Mouse (Mus musculus): ENCODE results near the gene Zfp462.

Zfp462 gene

DNA sequence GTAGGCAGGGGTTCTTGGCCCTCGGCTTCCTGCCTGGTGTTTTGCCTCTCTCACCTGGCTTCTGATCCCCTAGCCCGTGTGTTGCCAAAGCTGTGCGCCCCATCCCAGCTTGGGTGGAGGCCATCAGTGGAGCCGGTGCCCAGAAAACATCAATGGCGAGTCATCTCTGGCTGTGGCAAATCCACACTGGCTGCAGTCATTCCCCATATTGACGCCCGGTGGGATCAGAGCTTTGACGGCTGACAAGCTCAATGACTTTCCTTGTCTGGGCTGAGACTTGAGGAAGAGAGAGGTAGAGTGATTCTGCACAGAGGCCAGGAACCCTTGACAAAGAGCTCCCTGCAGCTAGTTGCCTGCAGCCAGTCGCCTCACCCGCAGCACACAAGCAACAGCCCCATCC is 107.8 kb downstream of the Zfp462 start:
- no peaks in the 10 kb centered on the region for H3K27me3 ChIP-seq (ENCODE audit: insufficient read depth, low read length)
- no peaks in the 10 kb centered on the region for H3K9me3 ChIP-seq (ENCODE audit: low read length)
- no peak for TF ChIP-seq POU5F1 (IDR thresholded peaks at IDR 0.05; ENCODE audit: borderline replicate concordance, low read length)
- H3K4me3 ChIP-seq (replicated peaks; ENCODE audit: low read length), result no peak overlapping the region
- H3K36me3 ChIP-seq (ENCODE audit: insufficient read depth, low read length), result peaks cover 69% of the 10 kb centered on the region
- H3K4me1 ChIP-seq (replicated peaks; ENCODE audit: low read depth, low read length), result peaks cover 48% of the 10 kb centered on the region

DNA sequence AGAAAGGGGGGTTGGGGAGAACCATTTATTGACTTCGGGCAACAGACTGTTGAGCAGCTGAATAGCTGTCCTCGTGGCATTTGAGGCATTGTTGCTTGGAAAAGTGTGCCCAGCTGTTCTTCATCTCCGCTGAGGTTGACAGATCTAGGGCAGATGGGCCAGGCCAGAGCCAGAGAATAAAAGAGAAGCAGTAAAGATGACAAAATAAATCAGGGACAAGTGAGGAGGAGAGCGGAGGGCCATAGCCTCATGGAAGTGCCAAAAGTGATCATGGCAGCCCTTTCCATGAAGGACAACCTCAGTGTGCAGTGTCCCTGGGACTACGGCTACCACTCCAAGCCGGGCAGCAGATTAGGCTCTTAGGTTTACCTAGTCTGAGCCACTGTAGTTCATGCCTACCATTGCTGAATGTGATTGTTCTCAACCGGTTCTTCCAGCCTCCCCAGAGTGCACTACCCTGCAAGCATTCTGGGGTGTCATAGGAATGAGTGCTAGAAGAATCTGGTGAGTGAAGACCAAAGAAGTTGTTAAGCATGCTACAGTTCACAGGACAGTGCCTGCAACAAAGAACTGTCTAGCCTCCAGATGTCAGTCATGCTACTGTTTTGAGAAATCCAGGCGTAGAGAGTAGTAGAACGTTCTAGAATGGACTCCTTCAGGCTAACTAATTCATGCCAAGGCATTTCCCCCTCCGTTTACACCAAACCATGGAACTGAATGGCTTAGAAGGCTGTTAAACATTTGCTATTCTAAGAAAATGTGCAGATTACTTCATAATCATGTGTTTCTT is 113.0 kb downstream of the Zfp462 start:
- TF ChIP-seq NANOG (IDR thresholded peaks at IDR 0.05; ENCODE audit: borderline replicate concordance, low read length) (no peak), POU5F1 (IDR thresholded peaks at IDR 0.05; ENCODE audit: borderline replicate concordance, low read length) (no peak), CTCF (conservative IDR thresholded peaks at IDR 0.05; ENCODE audit: low read length) (no peak)
- Histone ChIP-seq H3K9me3 (ENCODE audit: low read length) (no peaks in the 10 kb centered on the region), H3K36me3 (ENCODE audit: insufficient read depth, low read length) (peaks cover 92% of the 10 kb centered on the region), H3K4me3 (replicated peaks; ENCODE audit: low read length) (no peak overlapping the region), H3K4me1 (replicated peaks; ENCODE audit: low read depth, low read length) (peaks cover 5% of the 10 kb centered on the region), H3K27me3 (ENCODE audit: insufficient read depth, low read length) (no peaks in the 10 kb centered on the region)

DNA sequence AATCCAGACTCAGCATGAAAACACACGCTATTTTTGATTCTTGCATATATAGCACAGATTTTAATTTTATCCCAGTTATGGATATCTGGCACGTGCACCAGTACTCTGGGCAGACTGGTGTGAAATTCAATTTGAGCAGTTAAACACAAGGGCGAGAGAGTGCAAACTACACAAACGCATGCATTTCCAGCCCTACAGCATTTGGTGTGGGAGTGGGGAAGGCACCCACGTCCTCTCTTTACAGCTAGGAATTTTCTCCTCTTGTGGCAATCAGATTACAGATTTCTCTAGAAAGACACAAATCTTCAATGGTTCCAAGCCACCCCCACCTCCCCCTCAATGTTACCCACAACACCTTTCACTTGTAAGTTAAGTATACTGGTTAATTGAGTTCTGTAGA is 114.1 kb downstream of the Zfp462 start:
- no peak overlapping the region for H3K4me3 ChIP-seq (replicated peaks; ENCODE audit: low read length)
- H3K4me1 ChIP-seq (replicated peaks; ENCODE audit: low read depth, low read length), result peaks cover 11% of the 10 kb centered on the region
- no peak for TF ChIP-seq POU5F1 (IDR thresholded peaks at IDR 0.05; ENCODE audit: borderline replicate concordance, low read length)
- no peak for TF ChIP-seq CTCF (conservative IDR thresholded peaks at IDR 0.05; ENCODE audit: low read length)
- no peak for TF ChIP-seq NANOG (IDR thresholded peaks at IDR 0.05; ENCODE audit: borderline replicate concordance, low read length)
- peaks cover 89% of the 10 kb centered on the region for H3K36me3 ChIP-seq (ENCODE audit: insufficient read depth, low read length)
- H3K27me3 ChIP-seq (ENCODE audit: insufficient read depth, low read length), result no peaks in the 10 kb centered on the region
- no peaks in the 10 kb centered on the region for H3K9me3 ChIP-seq (ENCODE audit: low read length)

DNA sequence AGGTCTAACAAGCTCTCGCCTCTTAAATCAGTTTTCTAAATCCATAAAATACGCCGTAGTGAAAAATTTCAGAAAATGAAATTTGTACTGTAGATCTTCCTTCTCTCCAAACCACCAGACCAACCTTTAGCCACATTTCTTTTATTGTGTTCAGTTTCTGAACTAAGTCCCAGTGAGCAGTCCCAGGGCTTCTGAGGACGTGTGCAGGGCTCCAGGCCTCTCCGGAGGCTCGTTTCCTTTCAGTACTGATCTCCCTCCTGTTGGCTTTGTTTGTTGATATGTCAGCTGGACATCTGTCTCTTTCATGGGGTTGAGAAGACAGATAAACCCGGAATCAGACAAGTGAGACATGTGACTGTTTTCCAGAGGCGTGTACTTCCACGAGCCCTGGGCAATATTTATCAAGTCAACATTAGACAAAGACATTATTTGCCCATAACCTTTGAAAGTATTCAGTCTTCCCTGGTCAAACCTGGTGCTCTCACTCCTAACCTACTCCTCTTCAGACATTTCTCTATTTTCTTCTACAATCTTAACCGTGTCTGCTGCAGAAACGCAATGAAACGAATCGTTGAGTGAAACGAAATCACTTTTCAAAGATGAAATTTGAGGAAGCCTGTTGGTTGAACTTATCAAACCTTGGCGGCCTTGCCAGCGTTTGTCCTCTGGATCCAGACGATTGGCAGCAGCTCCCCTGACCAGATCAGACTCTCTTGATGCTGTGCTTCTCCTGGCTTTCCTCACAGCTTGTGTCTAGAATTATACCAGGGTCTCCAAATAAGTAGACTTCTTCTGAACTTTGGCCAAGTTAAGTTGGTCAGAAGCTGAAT is 121.7 kb downstream of the Zfp462 start:
- no peak overlapping the region for H3K4me3 ChIP-seq (replicated peaks; ENCODE audit: low read length)
- peaks cover 75% of the 10 kb centered on the region for H3K36me3 ChIP-seq (ENCODE audit: insufficient read depth, low read length)
- no peaks in the 10 kb centered on the region for H3K9me3 ChIP-seq (ENCODE audit: low read length)
- peaks cover 14% of the 10 kb centered on the region for H3K4me1 ChIP-seq (replicated peaks; ENCODE audit: low read depth, low read length)
- no peaks in the 10 kb centered on the region for H3K27me3 ChIP-seq (ENCODE audit: insufficient read depth, low read length)
- TF ChIP-seq CTCF (conservative IDR thresholded peaks at IDR 0.05; ENCODE audit: low read length), result no peak
- TF ChIP-seq POU5F1 (IDR thresholded peaks at IDR 0.05; ENCODE audit: borderline replicate concordance, low read length), result no peak
- no peak for TF ChIP-seq NANOG (IDR thresholded peaks at IDR 0.05; ENCODE audit: borderline replicate concordance, low read length)

DNA sequence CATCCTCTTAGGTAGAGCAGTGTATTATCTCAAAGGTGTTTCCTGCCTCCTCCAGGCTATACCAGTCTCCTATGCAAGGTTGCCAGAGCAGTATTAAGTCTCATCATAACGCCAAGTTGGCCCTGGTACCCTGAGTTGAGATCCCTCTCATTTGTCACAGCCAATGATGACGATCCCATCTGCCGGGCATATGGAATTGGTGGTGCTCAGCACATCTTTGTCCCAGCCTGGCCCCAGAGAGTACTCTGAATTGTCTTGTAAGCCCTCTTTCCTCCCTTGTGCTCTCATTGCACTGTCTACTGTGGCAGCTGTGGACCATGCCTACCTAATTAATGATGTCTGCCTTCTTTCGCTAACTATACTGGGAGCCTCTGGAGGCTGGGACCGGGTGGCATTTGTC is 126.7 kb downstream of the Zfp462 start:
- TF ChIP-seq CTCF (conservative IDR thresholded peaks at IDR 0.05; ENCODE audit: low read length) (no peak), POU5F1 (IDR thresholded peaks at IDR 0.05; ENCODE audit: borderline replicate concordance, low read length) (no peak), NANOG (IDR thresholded peaks at IDR 0.05; ENCODE audit: borderline replicate concordance, low read length) (no peak)
- no peaks in the 10 kb centered on the region for H3K27me3 ChIP-seq (ENCODE audit: insufficient read depth, low read length)
- no peaks in the 10 kb centered on the region for H3K9me3 ChIP-seq (ENCODE audit: low read length)
- no peak overlapping the region for H3K4me3 ChIP-seq (replicated peaks; ENCODE audit: low read length)
- 0 out of 2 replicates have a peak, but pooled peaks cover 3% of the 10 kb centered on the region for H3K4me1 ChIP-seq (replicated peaks; ENCODE audit: low read depth, low read length)
- H3K36me3 ChIP-seq (ENCODE audit: insufficient read depth, low read length), result peaks cover 92% of the 10 kb centered on the region

GRCm38 (mm10) chr4:55077133-55077889 is 132.5 kb downstream of the Zfp462 start:
- TF ChIP-seq POU5F1 (IDR thresholded peaks at IDR 0.05; ENCODE audit: borderline replicate concordance, low read length) (no peak), CTCF (conservative IDR thresholded peaks at IDR 0.05; ENCODE audit: low read length) (no peak), NANOG (IDR thresholded peaks at IDR 0.05; ENCODE audit: borderline replicate concordance, low read length) (no peak)
- Histone ChIP-seq H3K9me3 (ENCODE audit: low read length) (no peaks in the 10 kb centered on the region), H3K27me3 (ENCODE audit: insufficient read depth, low read length) (no peaks in the 10 kb centered on the region), H3K36me3 (ENCODE audit: insufficient read depth, low read length) (peaks cover 94% of the 10 kb centered on the region), H3K4me1 (replicated peaks; ENCODE audit: low read depth, low read length) (peaks cover 36% of the 10 kb centered on the region), H3K4me3 (replicated peaks; ENCODE audit: low read length) (no peak overlapping the region)

GRCm38 (mm10) chr4:55077902-55078716 is 133.3 kb downstream of the Zfp462 start:
- H3K27me3 ChIP-seq (ENCODE audit: insufficient read depth, low read length), result no peaks in the 10 kb centered on the region
- TF ChIP-seq POU5F1 (IDR thresholded peaks at IDR 0.05; ENCODE audit: borderline replicate concordance, low read length) (no peak), NANOG (IDR thresholded peaks at IDR 0.05; ENCODE audit: borderline replicate concordance, low read length) (no peak), CTCF (conservative IDR thresholded peaks at IDR 0.05; ENCODE audit: low read length) (no peak)
- H3K4me3 ChIP-seq (replicated peaks; ENCODE audit: low read length), result no peak overlapping the region
- H3K36me3 ChIP-seq (ENCODE audit: insufficient read depth, low read length), result peaks cover 86% of the 10 kb centered on the region
- H3K9me3 ChIP-seq (ENCODE audit: low read length), result no peaks in the 10 kb centered on the region
- H3K4me1 ChIP-seq (replicated peaks; ENCODE audit: low read depth, low read length), result peaks cover 36% of the 10 kb centered on the region
